Mouse (Mus musculus) thymus, adult 2 months (tissue): Measurements from ENCODE around the gene Ltbp2.

ENCODE experiments used
- CTCF ChIP-seq: fragments of 200-500 bp; IDR thresholded peaks from 2 replicates; pipeline ENCODE4 v1.5.1; 2012; ENCODE audit warnings: mild to moderate bottlenecking, control low read depth, low read length, moderate library complexity, borderline replicate concordance; ENCODE audit not compliant: control insufficient read depth, poor library complexity, insufficient read depth; ENCODE audit errors: extremely low read depth
- POLR2A ChIP-seq: fragments of 200-500 bp; IDR thresholded peaks from 2 replicates; pipeline ENCODE4 v1.6.1; 2012; ENCODE audit warnings: mild to moderate bottlenecking, low read length, control low read depth, moderate library complexity; ENCODE audit not compliant: control insufficient read depth, poor library complexity, insufficient read depth; ENCODE audit errors: extremely low read depth

DNA sequence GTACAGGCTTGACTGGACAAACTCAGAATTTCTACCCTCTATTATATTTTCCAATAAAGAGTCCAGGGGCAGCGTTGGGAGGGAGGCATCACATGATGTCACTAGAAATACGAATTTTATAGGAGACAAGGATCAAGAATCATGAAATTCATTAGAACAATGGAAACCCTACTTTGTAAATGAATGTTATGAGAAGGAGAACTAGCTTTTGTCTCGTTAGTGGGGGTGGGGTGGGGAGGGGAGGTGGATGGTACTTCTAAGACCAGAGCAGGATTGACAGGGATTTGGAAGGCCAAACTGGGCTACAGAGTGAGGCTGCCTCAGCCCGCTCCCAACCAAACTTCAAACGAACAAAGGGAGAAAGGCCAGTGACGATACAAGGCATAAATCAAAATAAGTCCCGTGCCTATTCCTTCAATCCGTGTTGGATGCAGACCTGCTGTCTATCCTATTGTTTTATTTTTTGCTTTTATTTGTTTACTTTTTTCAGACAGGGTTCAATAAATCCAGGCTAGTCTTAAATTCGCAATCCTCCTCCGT is 104.3 kb downstream of the Ltbp2 start:
- TF ChIP-seq CTCF (no peak), POLR2A (no peak)
